Mouse (Mus musculus) hindbrain, embryonic 10.5 days (tissue): Measurements from ENCODE around the gene Eif2b3. TPM values are rescaled to one million over a fixed set of nuclear protein-coding genes. Genes with fewer than 3 reads are reported as not detected.

Experiments used
- DNase-seq: peaks from one replicate; pipeline ENCODE4 v3.0.0-alpha.2; 2017; ENCODE audit warnings: low spot score
- H3K27ac ChIP-seq: fragments of 300-500 bp; sonication (generic); 2 replicates; pipeline ENCODE4 v1.5.1; 2016; ENCODE audit warnings: mild to moderate bottlenecking, moderate library complexity
- H3K27me3 ChIP-seq: fragments of 300-500 bp; sonication (generic); 2 replicates; pipeline ENCODE4 v1.6.1; 2016; ENCODE audit warnings: mild to moderate bottlenecking; ENCODE audit not compliant: poor library complexity, insufficient read depth, severe bottlenecking
- H3K36me3 ChIP-seq: fragments of 300-500 bp; sonication (generic); 2 replicates; pipeline ENCODE4 v1.6.1; 2016; ENCODE audit warnings: mild to moderate bottlenecking, moderate library complexity
- H3K4me1 ChIP-seq: fragments of 300-500 bp; sonication (generic); replicated peaks from 2 replicates; pipeline ENCODE4 v1.6.1; 2016; ENCODE audit warnings: mild to moderate bottlenecking
- H3K4me3 ChIP-seq: fragments of 300-500 bp; sonication (generic); 2 replicates; pipeline ENCODE4 v1.5.1; 2016; ENCODE audit warnings: mild to moderate bottlenecking, moderate library complexity
- H3K9me3 ChIP-seq: fragments of 300-500 bp; sonication (generic); 2 replicates; pipeline ENCODE4 v1.6.1; 2016; ENCODE audit warnings: mild to moderate bottlenecking, moderate library complexity
- WGBS: fragments of 180-500 bp; shearing (Covaris S2); methylation state at CpG from one replicate; pipeline ENCODE4 v1.1.7; 2016; 5-methylcytosine and 5-hydroxymethylcytosine counted together
- polyA plus RNA-seq: library from polyadenylated mRNA; unstranded; fragments of >200 nt; fragmentation: Nextera tagmentation; extraction: Ambion mirVana; gene quantifications from 2 replicates; pipeline ENCODE4 v1.2.1, GENCODE M21; 2016

Gene Eif2b3
- polyA plus RNA-seq, 1 experiment from 2014 or later: 49.1 TPM

- 76% methylated on average over 9 of the region's 9 CpGs for WGBS
- Histone ChIP-seq H3K27me3 (no peaks in the 10 kb centered on the region), H3K4me3 (no peak overlapping the region), H3K36me3 (peaks cover 20% of the 10 kb centered on the region), H3K4me1 (peaks cover 51% of the 10 kb centered on the region), H3K27ac (peak overlapping the region; percentile 56; the same call in 1 of the 2 replicates), H3K9me3 (no peaks in the 10 kb centered on the region)
- DNase-seq: no peak
Measured at GRCm38 (mm10) chr4:117123546-117124217, 104.5 kb downstream of the Eif2b3 start.

DNA sequence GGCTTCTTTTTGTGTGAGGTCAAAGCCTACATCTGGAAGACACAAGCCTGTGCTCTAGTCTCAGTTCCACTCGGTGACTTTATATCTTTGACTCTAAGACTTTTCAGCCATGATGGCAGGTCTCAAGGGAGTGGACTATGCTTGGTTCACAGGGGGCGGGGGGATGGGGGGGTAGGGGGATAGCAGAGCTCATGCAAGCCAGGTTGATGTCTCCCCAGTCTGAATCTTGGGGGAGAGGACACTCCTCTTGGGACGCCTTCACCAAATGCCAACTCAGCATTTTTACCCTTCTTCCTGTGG, 105.0 kb downstream of the Eif2b3 start:
- Histone ChIP-seq H3K4me3 (no peak overlapping the region), H3K27ac (peak overlapping the region; percentile 87; the same call in 1 of the 2 replicates), H3K36me3 (peaks cover 25% of the 10 kb centered on the region), H3K9me3 (no peaks in the 10 kb centered on the region), H3K4me1 (peaks cover 56% of the 10 kb centered on the region), H3K27me3 (no peaks in the 10 kb centered on the region)
- no peak for DNase-seq
- WGBS: 87% methylated on average over 3 of the region's 3 CpGs

GRCm38 (mm10) chr4:117124518-117125347, 105.5 kb downstream of the Eif2b3 start:
- 76% methylated on average over 14 of the region's 14 CpGs for WGBS
- DNase-seq: no peak
- Histone ChIP-seq H3K27me3 (no peaks in the 10 kb centered on the region), H3K9me3 (no peaks in the 10 kb centered on the region), H3K36me3 (peaks cover 31% of the 10 kb centered on the region), H3K27ac (peak overlapping the region; percentile 87), H3K4me3 (peak overlapping the region; percentile 14; the same call in 1 of the 2 replicates), H3K4me1 (peaks cover 56% of the 10 kb centered on the region)

GRCm38 (mm10) chr4:117125348-117125909, 106.2 kb downstream of the Eif2b3 start, which contains the start of gene Btbd19:
Gene Btbd19, minus strand, starts transcription at chr4:117125725.
- DNase-seq: peak; percentile 60
- WGBS: 35% methylated on average over 8 of the region's 8 CpGs
- Histone ChIP-seq H3K4me1 (peaks cover 58% of the 10 kb centered on the region), H3K36me3 (peaks cover 38% of the 10 kb centered on the region), H3K4me3 (peak within 1 kb of the TSS; percentile 14; the same call in 1 of the 2 replicates), H3K27me3 (0 out of 2 replicates have a peak, but pooled peaks cover 3% of the 10 kb centered on the region), H3K9me3 (no peaks in the 10 kb centered on the region), H3K27ac (peak within 1 kb of the TSS; percentile 87)

DNA sequence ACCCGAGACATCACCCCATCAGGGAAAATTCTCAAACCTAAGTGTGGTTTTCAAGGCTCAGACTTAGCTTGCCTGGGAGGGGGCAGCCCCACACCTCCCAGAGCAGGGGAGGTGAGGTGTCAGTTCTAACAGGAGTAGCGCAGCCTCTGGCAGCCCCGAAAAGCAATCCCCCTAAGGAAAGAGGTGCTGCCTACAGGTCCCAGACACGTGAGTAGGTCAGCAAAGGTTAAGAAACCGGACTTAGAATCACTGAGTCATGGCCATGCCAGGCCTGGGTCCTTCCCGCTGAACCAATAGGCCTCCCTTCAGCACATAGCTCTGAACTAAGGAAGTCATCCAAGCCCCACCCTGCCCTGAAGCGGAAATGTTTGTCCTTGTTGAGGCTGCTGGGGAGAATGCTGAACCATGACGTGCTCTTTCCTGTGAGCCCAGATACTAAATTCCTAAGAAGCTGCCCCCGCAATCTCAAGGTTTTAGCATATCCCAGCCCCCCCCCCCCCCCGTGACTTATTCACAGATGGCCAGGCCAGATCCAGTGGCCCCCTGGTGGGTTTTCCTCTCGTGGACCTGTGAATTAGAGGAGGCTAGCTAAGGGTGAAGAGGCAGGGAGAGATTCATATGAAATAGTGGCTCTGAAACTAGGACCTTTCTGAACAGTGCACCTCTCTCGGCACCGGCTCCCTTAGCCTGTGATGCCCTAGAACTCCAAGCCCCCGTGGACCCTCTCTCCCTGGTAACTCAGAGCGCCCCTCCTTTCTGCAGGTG, 106.9 kb downstream of the Eif2b3 start:
- Histone ChIP-seq H3K27ac (peak overlapping the region; percentile 87), H3K9me3 (no peaks in the 10 kb centered on the region), H3K27me3 (peaks cover 6% of the 10 kb centered on the region; the same call in 1 of the 2 replicates), H3K4me3 (0 out of 2 replicates have a peak overlapping the region, but pooled peaks have one; percentile 14), H3K4me1 (peaks cover 61% of the 10 kb centered on the region), H3K36me3 (peaks cover 44% of the 10 kb centered on the region)
- DNase-seq: peak; percentile 38
- 48% methylated on average over 15 of the region's 15 CpGs for WGBS

- Histone ChIP-seq H3K27ac (peak within 1 kb of the TSS; percentile 87), H3K27me3 (peaks cover 13% of the 10 kb centered on the region), H3K4me3 (peak within 1 kb of the TSS; percentile 14; the same call in 1 of the 2 replicates), H3K36me3 (peaks cover 50% of the 10 kb centered on the region), H3K9me3 (no peaks in the 10 kb centered on the region), H3K4me1 (peaks cover 63% of the 10 kb centered on the region)
- DNase-seq: no peak
- 82% methylated on average over 9 of the region's 9 CpGs for WGBS
Measured at GRCm38 (mm10) chr4:117126675-117127290, 107.6 kb downstream of the Eif2b3 start, which contains the start of gene Tctex1d4. Gene Tctex1d4, plus strand, starts transcription at chr4:117126794.

GRCm38 (mm10) chr4:117127991-117128686, 108.9 kb downstream of the Eif2b3 start:
- peak overlapping the region; percentile 50 for H3K27ac ChIP-seq
- H3K9me3 ChIP-seq: no peaks in the 10 kb centered on the region
- H3K4me1 ChIP-seq: peaks cover 77% of the 10 kb centered on the region
- peaks cover 26% of the 10 kb centered on the region for H3K27me3 ChIP-seq
- H3K36me3 ChIP-seq: peaks cover 50% of the 10 kb centered on the region
- WGBS: 90% methylated on average over 33 of the region's 33 CpGs
- DNase-seq: no peak
- H3K4me3 ChIP-seq: no peak overlapping the region

DNA sequence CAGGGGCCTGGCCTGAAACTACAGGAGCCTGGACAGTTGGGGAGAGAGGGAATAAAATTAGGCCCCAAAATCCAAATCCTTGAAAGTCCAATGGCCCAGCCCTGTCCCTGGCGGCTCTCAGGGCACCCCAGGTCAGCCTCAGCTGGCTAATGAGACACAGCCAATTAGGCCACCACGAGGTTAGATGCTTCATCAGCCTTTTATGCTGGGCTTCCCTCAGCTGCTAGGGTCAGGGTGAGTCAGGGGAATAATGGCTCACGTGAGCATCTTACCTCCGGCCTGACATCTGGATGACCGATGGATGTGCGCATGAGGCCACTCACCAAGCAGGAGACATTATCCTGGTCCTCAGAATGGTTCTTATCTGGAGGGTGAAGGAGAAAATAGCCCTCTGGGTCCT, 111.6 kb downstream of the Eif2b3 start:
- peak; percentile 44 for DNase-seq
- H3K4me3 ChIP-seq: peak overlapping the region; percentile 95
- H3K36me3 ChIP-seq: peaks cover 50% of the 10 kb centered on the region
- peaks cover 70% of the 10 kb centered on the region for H3K4me1 ChIP-seq
- 47% methylated on average over 6 of the region's 6 CpGs for WGBS
- peak overlapping the region; percentile 93 for H3K27ac ChIP-seq
- peaks cover 32% of the 10 kb centered on the region for H3K27me3 ChIP-seq
- no peaks in the 10 kb centered on the region for H3K9me3 ChIP-seq

GRCm38 (mm10) chr4:117131198-117131597, 112.0 kb downstream of the Eif2b3 start:
- Histone ChIP-seq H3K36me3 (peaks cover 50% of the 10 kb centered on the region), H3K9me3 (no peaks in the 10 kb centered on the region), H3K27me3 (peaks cover 32% of the 10 kb centered on the region), H3K27ac (peak overlapping the region; percentile 93), H3K4me1 (peaks cover 70% of the 10 kb centered on the region), H3K4me3 (peak overlapping the region; percentile 95)
- 59% methylated on average over 6 of the region's 6 CpGs for WGBS
- no peak for DNase-seq

- Histone ChIP-seq H3K9me3 (no peaks in the 10 kb centered on the region), H3K36me3 (peaks cover 43% of the 10 kb centered on the region), H3K4me3 (peak overlapping the region; percentile 95), H3K4me1 (peaks cover 64% of the 10 kb centered on the region), H3K27me3 (peaks cover 32% of the 10 kb centered on the region), H3K27ac (peak overlapping the region; percentile 93)
- DNase-seq: peak; percentile 92
- WGBS: 6% methylated on average over 7 of the region's 7 CpGs
Measured at GRCm38 (mm10) chr4:117131890-117132793, 112.9 kb downstream of the Eif2b3 start.

- Histone ChIP-seq H3K27ac (peak overlapping the region; percentile 93), H3K27me3 (peaks cover 32% of the 10 kb centered on the region), H3K4me3 (peak overlapping the region; percentile 95), H3K36me3 (peaks cover 38% of the 10 kb centered on the region), H3K4me1 (peaks cover 64% of the 10 kb centered on the region), H3K9me3 (no peaks in the 10 kb centered on the region)
- 3% methylated on average over 11 of the region's 11 CpGs for WGBS
- DNase-seq: no peak
Measured at GRCm38 (mm10) chr4:117132794-117133143, 113.6 kb downstream of the Eif2b3 start.
